Mouse (Mus musculus): ENCODE measurements around the gene Samd10. TPM values are rescaled to one million over a fixed set of nuclear protein-coding genes. Genes with fewer than 3 reads are reported as not detected.

Gene Samd10
- polyA plus RNA-seq, 2 experiments = 1.5 to 1.6 TPM

- no peak for DNase-seq (ENCODE audit: low read depth in 3 of 3, low spot score in 3 of 3)
- 74% methylated on average over 4 of the region's 4 CpGs for WGBS (ENCODE audit: insufficient replicate concordance)
Measured at GRCm38 (mm10) chr2:181584411-181584942, 14.5 kb downstream of the Samd10 start, which contains the start of gene Uckl1. Uckl1 (minus strand) TSS chr2:181584892.

GRCm38 (mm10) chr2:181583460-181584257 is 15.4 kb downstream of the Samd10 start:
- no peak for DNase-seq (ENCODE audit: low read depth in 3 of 3, low spot score in 3 of 3)
- Histone ChIP-seq H3K27me3 (ENCODE audit: control insufficient read depth, insufficient read depth, low read length) (no peaks in the 10 kb centered on the region), H3K4me3 (ENCODE audit: insufficient read depth in 1 of 2, low read depth in 2 of 2, low read length in 2 of 2) (no peak overlapping the region), H3K27ac (no peak overlapping the region), H3K36me3 (replicated peaks; ENCODE audit: control insufficient read depth, insufficient read depth, low read depth) (peaks cover 3% of the 10 kb centered on the region), H3K4me2 (ENCODE audit: low read depth) (no peak overlapping the region), H3K9me3 (ENCODE audit: control insufficient read depth, low read length) (no peaks in the 10 kb centered on the region), H3K4me1 (replicated peaks; ENCODE audit: control insufficient read depth in 2 of 2, insufficient read depth in 2 of 2, low read length in 1 of 2) (peaks cover 14 to 26% of the 10 kb centered on the region in 2 experiments), H3K9ac (replicated peaks) (no peak overlapping the region)
- ATAC-seq (ENCODE audit: insufficient read depth) = no peak
- TF ChIP-seq CTCF (IDR thresholded peaks at IDR 0.05; ENCODE audit: low read depth) (no peak), EP300 (IDR thresholded peaks at IDR 0.05; ENCODE audit: low read depth) (no peak)
- 67% methylated on average over 3 of the region's 3 CpGs for WGBS (ENCODE audit: insufficient replicate concordance)

More at GRCm38 (mm10) chr2:181584411-181584942, 14.5 kb downstream of the Samd10 start, which contains the start of gene Uckl1:
- ATAC-seq (ENCODE audit: insufficient read depth) = no peak
- H3K4me1 ChIP-seq (replicated peaks; ENCODE audit: control insufficient read depth in 2 of 2, insufficient read depth in 2 of 2, low read length in 1 of 2) = peaks cover 9 to 18% of the 10 kb centered on the region in 2 experiments
- H3K9ac ChIP-seq (replicated peaks) = no peak within 1 kb of the TSS
- H3K27me3 ChIP-seq (ENCODE audit: control insufficient read depth, insufficient read depth, low read length) = no peaks in the 10 kb centered on the region
- H3K27ac ChIP-seq = no peak within 1 kb of the TSS
- TF ChIP-seq CTCF (IDR thresholded peaks at IDR 0.05; ENCODE audit: low read depth) (no peak), EP300 (IDR thresholded peaks at IDR 0.05; ENCODE audit: low read depth) (no peak)
- no peak within 1 kb of the TSS for H3K4me3 ChIP-seq (ENCODE audit: insufficient read depth in 1 of 2, low read depth in 2 of 2, low read length in 2 of 2)
- no peak within 1 kb of the TSS for H3K4me2 ChIP-seq (ENCODE audit: low read depth)
- no peaks in the 10 kb centered on the region for H3K9me3 ChIP-seq (ENCODE audit: control insufficient read depth, low read length)
- H3K36me3 ChIP-seq (replicated peaks; ENCODE audit: control insufficient read depth, insufficient read depth, low read depth) = peaks cover 3% of the 10 kb centered on the region

GRCm38 (mm10) chr2:181582939-181583338 is 16.1 kb downstream of the Samd10 start:
- ATAC-seq (ENCODE audit: insufficient read depth) (no peak), DNase-seq (ENCODE audit: low read depth in 3 of 3, low spot score in 3 of 3) (no peak)
- H3K27ac ChIP-seq = no peak overlapping the region
- peaks cover 21 to 33% of the 10 kb centered on the region in 2 experiments for H3K4me1 ChIP-seq (replicated peaks; ENCODE audit: control insufficient read depth in 2 of 2, insufficient read depth in 2 of 2, low read length in 1 of 2)
- H3K9ac ChIP-seq (replicated peaks) = no peak overlapping the region
- no peak overlapping the region for H3K4me3 ChIP-seq (ENCODE audit: insufficient read depth in 1 of 2, low read depth in 2 of 2, low read length in 2 of 2)
- peaks cover 3% of the 10 kb centered on the region for H3K36me3 ChIP-seq (replicated peaks; ENCODE audit: control insufficient read depth, insufficient read depth, low read depth)
- WGBS (ENCODE audit: insufficient replicate concordance) = 68% methylated on average over 1 of the region's 1 CpGs
- TF ChIP-seq CTCF (IDR thresholded peaks at IDR 0.05; ENCODE audit: low read depth) (no peak), EP300 (IDR thresholded peaks at IDR 0.05; ENCODE audit: low read depth) (no peak)
- no peaks in the 10 kb centered on the region for H3K9me3 ChIP-seq (ENCODE audit: control insufficient read depth, low read length)
- H3K4me2 ChIP-seq (ENCODE audit: low read depth) = no peak overlapping the region
- no peaks in the 10 kb centered on the region for H3K27me3 ChIP-seq (ENCODE audit: control insufficient read depth, insufficient read depth, low read length)

- Histone ChIP-seq H3K36me3 (replicated peaks; ENCODE audit: control insufficient read depth, insufficient read depth, low read depth) (peaks cover 3% of the 10 kb centered on the region), H3K27ac (no peak overlapping the region), H3K4me1 (replicated peaks; ENCODE audit: control insufficient read depth in 2 of 2, insufficient read depth in 2 of 2, low read length in 1 of 2) (peaks cover 27 to 39% of the 10 kb centered on the region in 2 experiments), H3K4me2 (ENCODE audit: low read depth) (peak overlapping the region; percentile 87), H3K27me3 (ENCODE audit: control insufficient read depth, insufficient read depth, low read length) (no peaks in the 10 kb centered on the region), H3K9me3 (ENCODE audit: control insufficient read depth, low read length) (no peaks in the 10 kb centered on the region), H3K4me3 (ENCODE audit: insufficient read depth in 1 of 2, low read depth in 2 of 2, low read length in 2 of 2) (peak overlapping the region in 1 of 2 experiments; percentile 63; a peak in 1 of 4 replicates), H3K9ac (replicated peaks) (no peak overlapping the region)
- DNase-seq (ENCODE audit: low read depth in 3 of 3, low spot score in 3 of 3) (no peak), ATAC-seq (ENCODE audit: insufficient read depth) (no peak)
- TF ChIP-seq EP300 (IDR thresholded peaks at IDR 0.05; ENCODE audit: low read depth) = no peak
- TF ChIP-seq CTCF (IDR thresholded peaks at IDR 0.05; ENCODE audit: low read depth) = no peak
- WGBS (ENCODE audit: insufficient replicate concordance) = 84% methylated on average over 2 of the region's 2 CpGs
Measured at GRCm38 (mm10) chr2:181582358-181582757, 16.7 kb downstream of the Samd10 start.
